Mouse (Mus musculus) natural killer cell, adult 2 months (primary cell): ENCODE results near the gene Cnnm3.

Experiments
- DNase-seq, 2 experiments: peaks; one replicate each; pipeline ENCODE4 v3.0.0; 2022; ENCODE audit warnings: low spot score in 2 of 2

Gene Cnnm3

GRCm38 (mm10) chr1:36497312-36497711 lies 14.4 kb upstream of the Cnnm3 start:
- no peak for DNase-seq

GRCm38 (mm10) chr1:36501261-36501660 lies 10.4 kb upstream of the Cnnm3 start:
- DNase-seq: peak; percentile 62 to 74

GRCm38 (mm10) chr1:36508238-36508637 lies 3.4 kb upstream of the Cnnm3 start:
- no peak for DNase-seq

- DNase-seq: peak; percentile 21 to 45
Measured at GRCm38 (mm10) chr1:36512089-36512965, 660 bp downstream of the Cnnm3 start.

GRCm38 (mm10) chr1:36512966-36513280 lies 1.3 kb downstream of the Cnnm3 start:
- DNase-seq: no peak

- no peak for DNase-seq
Measured at GRCm38 (mm10) chr1:36513310-36513709, 1.6 kb downstream of the Cnnm3 start.

GRCm38 (mm10) chr1:36513718-36514117 lies 2.1 kb downstream of the Cnnm3 start:
- no peak for DNase-seq

GRCm38 (mm10) chr1:36518259-36518658 lies 6.6 kb downstream of the Cnnm3 start:
- no peak for DNase-seq

- no peak for DNase-seq
Measured at GRCm38 (mm10) chr1:36519626-36520025, 8.0 kb downstream of the Cnnm3 start.

GRCm38 (mm10) chr1:36522210-36522609 lies 10.5 kb downstream of the Cnnm3 start:
- DNase-seq: no peak

- no peak for DNase-seq
Measured at GRCm38 (mm10) chr1:36523332-36524013, 11.8 kb downstream of the Cnnm3 start.

GRCm38 (mm10) chr1:36524058-36524457 lies 12.4 kb downstream of the Cnnm3 start:
- DNase-seq: no peak

- DNase-seq: no peak
Measured at GRCm38 (mm10) chr1:36525774-36526173, 14.1 kb downstream of the Cnnm3 start.

GRCm38 (mm10) chr1:36526903-36527302 lies 15.2 kb downstream of the Cnnm3 start:
- DNase-seq: no peak

GRCm38 (mm10) chr1:36528351-36528750 lies 16.7 kb downstream of the Cnnm3 start:
- no peak for DNase-seq

- no peak for DNase-seq
Measured at GRCm38 (mm10) chr1:36529274-36529673, 17.6 kb downstream of the Cnnm3 start.

GRCm38 (mm10) chr1:36529875-36530274 lies 18.2 kb downstream of the Cnnm3 start:
- no peak for DNase-seq

GRCm38 (mm10) chr1:36530485-36530884 lies 18.8 kb downstream of the Cnnm3 start:
- DNase-seq: no peak

- DNase-seq: no peak
Measured at GRCm38 (mm10) chr1:36530962-36531361, 19.3 kb downstream of the Cnnm3 start.

GRCm38 (mm10) chr1:36531461-36531860 lies 19.8 kb downstream of the Cnnm3 start:
- no peak for DNase-seq

GRCm38 (mm10) chr1:36533546-36533945 lies 21.9 kb downstream of the Cnnm3 start:
- DNase-seq: no peak

- DNase-seq: no peak
Measured at GRCm38 (mm10) chr1:36534595-36535058, 23.0 kb downstream of the Cnnm3 start.
